Mouse (Mus musculus) myocyte (in vitro differentiated cells): ENCODE results near the gene Ddo.

Experiments used
- E2F4 ChIP-seq: IDR thresholded peaks from one replicate; pipeline ENCODE4 v1.6.1; 2011; ENCODE audit warnings: mild to moderate bottlenecking, control low read depth, moderate library complexity; ENCODE audit not compliant: insufficient read depth
- MAX ChIP-seq: IDR thresholded peaks from one replicate; pipeline ENCODE4 v1.6.1; 2011; ENCODE audit warnings: low read depth, mild to moderate bottlenecking, control low read depth
- MYOG ChIP-seq, 3 experiments: IDR thresholded peaks; one replicate each; pipeline ENCODE4 v1.6.1; 2011; ENCODE audit warnings: control low read depth in 2 of 3, low read depth in 2 of 3, mild to moderate bottlenecking in 2 of 3; ENCODE audit not compliant: insufficient read length in 2 of 3, control insufficient read depth in 1 of 3, insufficient read depth in 1 of 3
- POLR2A ChIP-seq: IDR thresholded peaks from one replicate; pipeline ENCODE4 v1.6.1; 2011; ENCODE audit warnings: low read depth, mild to moderate bottlenecking, control low read depth, moderate library complexity; ENCODE audit not compliant: insufficient read length
- POLR2AphosphoS2 ChIP-seq: IDR thresholded peaks from one replicate; pipeline ENCODE4 v1.6.1; 2011; ENCODE audit warnings: low read depth, control low read depth; ENCODE audit not compliant: insufficient read length
- TCF12 ChIP-seq: IDR thresholded peaks from one replicate; pipeline ENCODE4 v1.6.1; 2011; ENCODE audit warnings: mild to moderate bottlenecking, control low read depth; ENCODE audit not compliant: poor library complexity, insufficient read depth, severe bottlenecking
- TCF3 ChIP-seq: IDR thresholded peaks from one replicate; pipeline ENCODE4 v1.6.1; 2011; ENCODE audit warnings: low read depth, control low read depth; ENCODE audit not compliant: insufficient read length
- USF1 ChIP-seq: IDR thresholded peaks from one replicate; pipeline ENCODE4 v1.6.1; 2011; ENCODE audit warnings: low read depth, mild to moderate bottlenecking, control low read depth, moderate library complexity

DNA sequence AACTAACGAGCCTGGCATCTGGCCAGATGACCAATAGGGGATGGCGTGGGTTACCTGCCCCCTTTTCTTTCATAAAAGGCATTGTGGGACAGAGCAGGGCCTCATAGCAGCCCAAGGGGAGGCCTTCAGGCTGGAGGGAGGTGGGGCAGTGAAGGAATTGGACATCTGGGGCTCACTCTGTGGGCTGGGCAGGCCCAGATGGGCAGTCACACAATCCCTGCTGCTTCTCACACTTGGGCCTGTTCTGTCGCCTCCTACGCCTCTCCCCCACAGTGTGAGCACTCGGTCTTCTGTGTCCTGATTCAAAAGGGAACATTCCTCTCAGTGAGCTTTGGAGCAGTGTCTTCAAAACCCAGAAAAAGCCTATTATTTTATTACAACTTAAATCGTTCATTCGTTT, 8.5 kb downstream of the Ddo start:
- TF ChIP-seq MAX: no peak
- no peak for TF ChIP-seq POLR2A
- TF ChIP-seq USF1: no peak
- no peak for TF ChIP-seq TCF12
- TF ChIP-seq POLR2AphosphoS2: no peak
- TF ChIP-seq E2F4: no peak
- no peak for TF ChIP-seq MYOG (IDR thresholded peaks at IDR 0.05; ENCODE audit: control insufficient read depth in 1 of 3, insufficient read depth in 1 of 3, insufficient read length in 2 of 3, low read depth in 2 of 3)
- TF ChIP-seq TCF3: no peak
